Mouse (Mus musculus) G1E (cell line): ENCODE results near the gene Frzb.

ENCODE experiments used
- CTCF ChIP-seq: IDR thresholded peaks from 2 replicates; pipeline ENCODE4 v1.5.1; 2012; ENCODE audit warnings: low read depth, low read length, inconsistent platforms, mixed read lengths
- GATA2 ChIP-seq: IDR thresholded peaks from 2 replicates; pipeline ENCODE4 v1.6.1; 2012; ENCODE audit warnings: low read depth, low read length, inconsistent platforms, borderline replicate concordance
- TAL1 ChIP-seq: conservative IDR thresholded peaks from 2 replicates; pipeline ENCODE4 v1.6.1; 2012; ENCODE audit warnings: low read depth, low read length, inconsistent platforms, mixed read lengths

DNA sequence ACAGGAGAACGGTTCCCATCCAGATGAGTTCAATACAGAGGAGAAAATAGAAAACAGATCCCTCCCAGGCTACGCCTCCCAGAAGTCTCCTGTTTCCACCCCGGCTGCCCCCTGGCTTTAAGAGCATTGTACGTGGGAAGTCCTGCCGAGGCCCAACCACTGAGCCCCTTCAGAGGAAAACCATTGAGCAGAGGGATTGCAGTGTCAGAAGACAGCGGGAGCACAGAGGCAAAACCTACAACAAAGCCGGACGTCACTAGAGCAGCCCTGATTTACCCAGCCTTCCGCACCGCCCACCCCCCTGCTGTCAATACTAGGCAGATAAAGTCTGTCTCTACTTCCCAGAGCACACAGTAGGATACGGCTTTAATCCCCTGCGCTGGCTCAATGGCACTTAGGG lies 806 bp upstream of the Frzb start:
- no peak for TF ChIP-seq CTCF
- TF ChIP-seq TAL1 = no peak
- TF ChIP-seq GATA2 = no peak
